Mouse (Mus musculus) spleen, adult 12 weeks (tissue): ENCODE measurements around the gene Golga4.

Source experiments
- DNase-seq: peaks from one replicate; pipeline ENCODE4 v3.0.0; 2022; ENCODE audit warnings: low spot score

The Golga4 gene

DNA sequence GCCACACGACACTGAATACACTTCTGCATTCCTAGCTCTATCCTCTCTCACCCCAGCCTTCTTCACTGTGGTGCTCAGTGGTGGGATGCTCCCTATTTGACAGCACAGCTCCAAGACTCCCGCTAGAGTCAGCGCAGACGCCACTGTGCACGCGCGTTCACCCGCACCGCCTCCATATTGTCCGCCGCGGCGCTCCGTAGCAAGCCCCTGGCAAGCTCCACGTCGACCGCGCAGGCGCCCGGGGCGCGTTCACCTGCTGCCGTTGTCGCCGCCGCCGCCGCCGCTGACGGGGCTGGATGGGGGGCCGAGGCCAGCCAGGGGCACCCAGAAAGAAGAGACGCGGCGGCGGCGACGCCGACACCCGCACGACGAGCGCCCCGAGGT is at the start of gene Golga4:
Gene Golga4, plus strand, starts transcription at position 248 of the 384 bp plus-strand sequence.
- DNase-seq: peak; percentile 68

DNA sequence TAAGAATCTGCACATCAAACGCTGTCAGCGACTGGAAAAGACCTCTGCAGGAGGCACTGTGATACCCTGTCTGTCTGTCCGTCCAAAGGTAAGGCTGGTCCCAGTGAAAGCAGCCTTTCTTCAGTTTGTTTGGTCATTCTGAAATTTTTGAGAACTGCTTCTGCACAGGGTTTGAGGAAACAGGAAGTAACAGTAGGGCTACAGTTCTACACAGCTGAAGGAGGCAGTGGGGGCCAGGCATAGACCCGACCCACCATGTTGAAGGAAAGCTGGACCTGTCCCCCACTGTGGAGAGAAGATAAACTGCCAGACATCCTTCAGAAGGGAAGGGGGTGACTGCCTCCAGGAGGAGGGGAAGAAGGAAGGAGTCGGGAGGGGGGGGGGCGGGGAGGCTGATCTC is 49.7 kb upstream of the Golga4 start:
- DNase-seq: no peak

DNA sequence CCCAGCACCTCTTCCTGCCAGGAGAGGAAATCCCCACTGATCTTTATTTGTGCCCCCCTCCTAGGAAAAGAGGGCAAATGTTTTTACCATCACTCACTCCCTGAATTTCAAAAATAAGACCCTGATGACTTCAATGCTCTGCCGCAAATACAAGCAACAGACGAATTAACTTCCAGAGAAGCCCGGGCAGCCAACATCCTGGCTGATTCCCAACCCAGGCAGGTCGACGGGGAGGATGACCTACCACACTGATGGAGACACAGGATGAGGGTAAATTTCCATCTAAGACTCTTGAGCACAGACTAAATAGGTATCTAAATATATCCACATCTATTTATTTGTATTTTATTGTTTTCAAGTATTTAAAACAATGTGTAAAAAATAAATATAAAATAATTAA is 48.0 kb upstream of the Golga4 start:
- DNase-seq: no peak

DNA sequence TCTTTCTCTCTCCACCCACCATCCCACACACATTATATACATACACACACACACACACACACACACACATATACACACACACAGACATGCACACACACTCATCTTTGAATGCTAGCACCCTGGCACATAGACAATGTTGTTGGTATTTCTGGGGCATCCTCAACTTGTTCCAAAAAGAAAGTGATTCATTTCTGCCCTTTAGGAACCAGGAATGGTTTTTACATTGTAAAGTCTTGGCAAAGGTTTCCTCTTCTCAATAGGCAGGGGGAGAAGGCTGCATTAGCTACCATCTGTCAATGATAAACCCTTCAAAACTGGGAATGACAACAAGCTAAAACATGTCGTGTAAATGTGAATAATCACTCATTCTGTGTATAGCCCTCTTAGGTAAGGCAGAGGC is 42.0 kb upstream of the Golga4 start:
- no peak for DNase-seq

DNA sequence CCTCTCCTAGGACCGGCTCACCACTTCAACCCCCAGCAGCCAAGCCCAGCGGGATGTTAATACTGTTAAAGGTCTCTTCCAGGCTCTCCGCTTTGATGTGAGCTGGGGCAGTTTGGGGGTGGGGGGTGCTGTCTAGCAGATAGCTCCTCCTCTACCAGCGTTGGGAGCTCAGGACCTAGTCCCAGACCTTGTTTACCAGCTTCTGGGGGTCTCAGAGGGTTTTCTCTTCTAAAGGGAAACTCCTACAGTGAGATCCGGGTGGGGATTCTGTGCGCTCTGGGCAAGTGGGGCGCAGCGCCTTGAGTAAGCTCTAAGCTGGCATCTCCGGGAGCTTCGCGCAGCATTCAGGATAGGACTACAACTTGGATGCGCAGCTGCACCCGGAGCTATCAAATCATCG is 37.8 kb upstream of the Golga4 start:
- DNase-seq: no peak

DNA sequence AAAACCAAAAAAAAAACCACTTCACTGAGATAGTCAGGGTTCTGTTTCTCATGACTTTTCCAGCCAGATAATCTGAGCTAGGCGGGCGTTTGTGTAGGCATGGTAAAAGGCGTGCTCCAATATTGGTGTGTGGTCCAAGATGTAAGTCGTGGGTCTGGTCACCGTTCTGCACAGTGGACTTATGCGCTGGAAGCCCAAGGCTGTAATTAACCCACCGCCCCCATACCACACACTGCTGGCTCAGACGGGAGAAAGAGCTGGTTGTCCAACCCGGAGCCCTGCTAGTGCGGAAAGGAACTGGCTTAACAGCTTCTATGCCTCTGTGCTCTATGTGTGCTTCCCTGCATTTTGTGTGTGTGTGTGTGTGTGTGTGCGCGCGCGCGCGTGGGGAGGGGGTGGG is 36.8 kb upstream of the Golga4 start:
- DNase-seq: no peak

DNA sequence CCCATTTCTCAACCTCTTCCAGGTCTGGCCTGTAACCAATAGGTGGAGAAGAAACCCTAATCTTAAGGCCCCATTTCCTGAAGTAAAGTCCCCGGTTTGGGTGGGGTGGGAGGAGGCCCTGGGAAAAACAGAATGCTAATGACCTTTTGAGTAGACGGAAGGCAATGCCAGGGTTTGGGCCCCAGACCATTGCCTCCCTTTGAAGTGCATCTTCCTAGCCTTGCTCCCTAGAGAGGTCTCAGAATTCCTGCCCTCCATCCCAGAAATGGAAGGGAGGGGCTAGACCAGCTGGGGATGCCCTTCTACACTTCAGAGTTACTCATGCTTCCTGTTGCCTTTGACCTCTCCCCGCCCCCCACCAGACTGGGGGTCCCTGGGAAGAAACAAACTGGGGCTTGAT is 34.8 kb upstream of the Golga4 start:
- no peak for DNase-seq

DNA sequence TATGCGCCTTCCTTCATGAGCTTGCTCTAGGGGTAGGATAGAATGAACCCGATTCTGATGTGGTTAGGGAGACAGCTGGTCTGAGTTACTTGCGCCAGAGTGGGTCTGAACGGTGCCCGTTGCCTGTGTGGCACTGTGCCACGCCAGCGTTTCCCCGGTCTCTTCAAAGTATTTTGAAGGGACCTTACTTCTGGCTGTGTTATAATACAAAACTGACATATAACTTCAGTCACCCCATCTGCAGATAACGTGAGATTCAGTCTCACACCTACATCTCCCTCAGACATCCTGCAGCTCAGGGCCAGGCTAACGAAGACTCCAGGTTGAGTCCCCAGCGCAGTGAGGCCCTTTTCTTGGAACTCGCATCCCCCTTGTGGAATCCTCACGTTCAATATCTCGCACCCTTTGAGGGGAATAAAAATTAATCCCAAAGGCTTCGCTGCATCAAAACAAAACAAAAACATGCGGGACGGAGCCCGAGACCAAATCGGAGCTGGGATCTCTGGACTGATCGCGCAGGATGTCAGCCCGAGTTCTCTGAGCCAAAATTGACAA is 29.8 kb upstream of the Golga4 start:
- no peak for DNase-seq

DNA sequence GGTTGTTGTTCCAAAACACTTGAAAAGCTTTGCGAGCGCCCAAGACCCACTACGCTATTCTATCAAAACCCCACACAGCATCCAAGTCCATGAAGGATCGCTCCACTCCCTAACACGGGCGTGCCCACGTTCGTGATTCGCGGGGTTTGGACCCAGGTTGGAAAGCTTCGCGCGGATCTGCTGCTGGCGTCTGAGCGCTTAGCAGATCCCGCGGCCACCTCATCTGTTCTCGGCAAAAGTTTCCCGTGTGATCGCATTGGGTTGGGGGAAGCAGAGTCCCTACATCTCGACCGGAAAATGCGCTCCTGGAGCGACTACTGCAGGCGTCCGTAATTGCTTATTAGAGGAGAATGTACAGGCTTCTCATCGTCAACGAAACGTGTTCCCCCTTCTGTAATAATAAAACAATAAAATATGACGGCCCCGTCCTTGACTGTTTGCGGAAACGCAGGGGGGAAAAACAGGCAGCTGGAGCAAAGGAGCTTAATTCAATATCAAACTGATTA is 29.2 kb upstream of the Golga4 start:
- DNase-seq: no peak

DNA sequence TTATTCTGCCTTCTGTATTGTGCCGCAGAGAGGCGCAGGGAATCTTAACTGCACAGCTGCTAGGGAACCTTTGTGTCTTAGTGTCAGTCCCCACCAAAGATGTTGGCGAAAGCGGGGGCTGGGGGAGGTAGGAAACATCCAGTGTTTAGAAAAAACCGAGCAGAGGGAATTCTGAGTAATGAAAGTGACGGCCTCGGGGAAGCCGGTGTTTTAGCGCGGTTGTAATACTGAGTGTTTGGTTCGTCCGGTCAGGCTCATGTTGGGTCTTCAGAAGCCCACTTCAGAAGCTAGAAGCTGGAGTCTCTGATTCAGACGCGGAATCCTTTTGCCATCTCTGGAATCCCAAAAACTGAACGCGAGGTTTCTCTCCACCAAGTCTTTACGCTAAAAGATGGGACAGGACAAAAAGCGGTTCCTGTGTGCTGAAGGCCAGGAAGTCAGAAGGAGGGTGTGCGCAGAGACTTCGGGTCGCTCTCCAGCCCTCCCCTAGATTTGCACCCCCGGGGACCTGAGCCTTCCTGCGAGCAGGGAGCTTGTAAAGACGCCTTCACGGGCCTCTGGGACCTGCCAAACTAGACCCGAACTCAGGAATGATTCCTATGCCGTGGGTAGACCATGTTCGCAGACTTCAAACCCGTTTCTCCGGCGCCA is 28.7 kb upstream of the Golga4 start:
- no peak for DNase-seq

DNA sequence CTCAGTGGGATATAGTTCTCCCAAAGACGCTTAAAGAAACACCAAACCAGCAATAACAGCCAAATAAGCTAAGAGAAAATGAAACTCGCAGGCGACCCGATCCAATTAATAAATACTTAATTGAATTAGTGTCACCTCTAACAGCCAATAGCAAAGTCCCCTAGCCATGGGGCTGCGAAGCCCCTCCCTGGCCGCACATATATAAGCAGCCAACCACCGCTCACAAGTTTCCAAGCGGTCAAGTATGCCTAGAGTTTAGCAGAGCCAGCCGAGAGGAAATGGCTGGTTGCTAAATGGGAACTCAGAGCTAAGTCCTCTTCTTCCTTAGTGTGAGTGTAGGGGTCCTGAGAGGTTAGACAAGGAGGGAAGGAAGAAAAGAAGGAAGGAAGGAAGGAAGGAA is 28.1 kb upstream of the Golga4 start, which contains the start of gene Eomes:
Gene Eomes, plus strand, starts transcription at position 252 of the 400 bp plus-strand sequence.
- DNase-seq: no peak

DNA sequence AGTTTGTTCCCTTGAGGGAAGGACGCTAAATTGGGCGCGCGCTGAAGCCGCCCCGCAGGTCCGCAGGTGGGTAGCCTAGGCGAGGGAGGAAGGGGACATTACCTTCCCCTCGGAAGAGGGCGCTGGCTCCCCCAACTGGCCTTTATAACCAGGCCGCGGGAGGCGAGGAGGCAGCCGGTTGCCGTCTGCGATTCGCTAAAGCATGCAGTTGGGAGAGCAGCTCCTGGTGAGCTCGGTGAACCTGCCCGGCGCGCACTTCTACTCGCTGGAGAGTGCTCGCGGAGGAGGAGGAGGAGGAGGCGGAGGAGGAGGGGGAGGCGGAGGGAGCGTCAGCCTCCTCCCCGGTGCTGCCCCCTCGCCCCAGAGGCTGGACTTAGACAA is 27.6 kb upstream of the Golga4 start:
- DNase-seq: no peak

DNA sequence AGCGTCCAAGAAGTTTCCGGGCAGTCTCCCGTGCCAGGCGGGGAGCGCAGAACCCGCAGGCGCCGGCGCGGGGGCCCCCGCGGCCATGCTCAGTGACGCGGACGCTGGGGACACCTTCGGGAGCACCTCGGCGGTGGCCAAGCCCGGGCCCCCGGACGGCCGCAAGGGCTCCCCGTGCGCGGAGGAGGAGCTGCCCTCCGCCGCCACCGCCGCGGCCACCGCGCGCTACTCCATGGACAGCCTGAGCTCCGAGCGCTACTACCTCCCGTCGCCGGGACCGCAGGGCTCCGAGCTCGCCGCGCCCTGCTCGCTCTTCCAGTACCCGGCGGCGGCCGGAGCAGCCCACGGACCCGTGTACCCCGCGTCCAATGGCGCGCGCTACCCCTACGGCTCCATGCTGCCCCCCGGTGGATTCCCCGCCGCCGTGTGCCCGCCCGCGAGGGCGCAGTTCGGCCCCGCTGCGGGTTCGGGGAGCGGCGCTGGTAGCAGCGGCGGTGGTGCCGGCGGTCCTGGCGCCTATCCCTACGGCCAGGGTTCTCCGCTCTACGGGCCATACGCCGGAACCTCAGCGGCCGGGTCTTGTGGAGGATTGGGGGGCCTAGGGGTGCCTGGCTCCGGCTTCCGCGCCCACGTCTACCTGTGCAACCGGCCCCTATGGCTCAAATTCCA is 27.1 kb upstream of the Golga4 start:
- DNase-seq: no peak

DNA sequence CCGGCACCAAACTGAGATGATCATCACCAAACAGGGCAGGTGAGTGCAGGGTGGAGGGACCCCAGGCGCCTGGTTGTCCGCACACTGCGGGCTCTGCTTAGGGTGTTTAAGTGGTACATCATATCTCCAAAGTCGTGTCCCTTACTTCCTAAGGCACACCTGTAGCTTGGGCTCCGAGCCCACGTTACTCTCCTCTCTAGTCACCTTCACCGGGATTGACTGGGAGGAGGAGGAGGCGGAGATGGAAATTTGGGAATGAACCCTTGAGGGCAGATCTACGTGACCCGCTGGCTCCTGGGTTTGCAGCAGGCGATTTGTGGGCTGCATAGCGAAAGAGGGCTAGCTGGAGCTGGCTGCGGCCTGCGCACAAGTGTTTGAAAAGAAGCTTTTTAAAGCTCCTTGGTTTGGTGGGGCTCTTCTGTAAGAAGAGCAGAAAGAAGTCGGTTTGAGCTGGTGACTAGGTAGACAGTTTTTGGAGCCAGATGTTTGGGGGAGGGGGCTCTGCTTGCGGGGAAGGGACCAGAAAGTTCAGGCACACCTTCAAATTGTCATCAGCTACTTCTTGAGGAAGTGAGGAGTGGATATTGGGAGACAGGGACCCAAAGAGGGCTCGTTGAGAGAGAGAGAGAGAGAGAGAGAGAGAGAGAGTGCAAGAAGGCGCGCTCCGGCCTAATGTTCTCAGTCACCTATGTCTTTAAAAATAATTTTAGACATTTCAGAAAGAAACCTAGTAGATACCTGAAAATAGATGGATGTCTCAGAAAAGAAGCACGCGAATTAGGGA is 26.4 kb upstream of the Golga4 start:
- no peak for DNase-seq

DNA sequence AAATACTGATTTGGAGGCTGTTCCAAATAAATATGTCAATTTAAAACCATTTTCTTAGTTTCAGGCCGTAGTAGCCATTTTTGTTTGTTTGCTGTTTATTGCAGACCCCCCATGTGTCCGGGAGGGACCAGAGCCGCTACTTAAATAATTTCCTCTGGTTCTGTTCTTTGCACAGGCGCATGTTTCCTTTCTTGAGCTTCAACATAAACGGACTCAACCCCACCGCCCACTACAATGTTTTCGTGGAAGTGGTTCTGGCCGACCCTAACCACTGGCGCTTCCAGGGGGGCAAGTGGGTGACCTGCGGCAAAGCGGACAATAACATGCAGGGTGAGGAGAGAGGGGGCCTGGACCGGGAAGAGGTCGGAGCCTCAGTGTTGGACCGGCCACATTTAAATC is 25.8 kb upstream of the Golga4 start:
- DNase-seq: no peak

DNA sequence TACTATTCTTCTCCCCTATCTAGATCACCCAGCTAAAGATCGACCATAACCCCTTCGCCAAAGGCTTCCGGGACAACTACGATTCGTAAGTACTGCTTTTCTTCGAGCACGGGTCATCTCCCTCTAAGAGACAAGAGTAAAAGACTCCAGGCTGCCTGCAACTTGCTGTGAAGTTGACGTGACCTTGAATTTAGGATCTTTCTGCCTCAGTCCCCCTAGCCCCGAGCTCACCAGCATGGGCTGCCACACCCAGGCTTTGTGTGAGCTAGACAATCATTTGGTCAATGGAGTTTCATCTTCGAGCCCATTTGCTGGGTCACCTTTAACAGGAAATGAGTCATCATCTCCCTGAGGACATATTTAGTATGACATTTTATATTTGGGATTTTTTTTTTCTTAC is 23.9 kb upstream of the Golga4 start:
- no peak for DNase-seq

DNA sequence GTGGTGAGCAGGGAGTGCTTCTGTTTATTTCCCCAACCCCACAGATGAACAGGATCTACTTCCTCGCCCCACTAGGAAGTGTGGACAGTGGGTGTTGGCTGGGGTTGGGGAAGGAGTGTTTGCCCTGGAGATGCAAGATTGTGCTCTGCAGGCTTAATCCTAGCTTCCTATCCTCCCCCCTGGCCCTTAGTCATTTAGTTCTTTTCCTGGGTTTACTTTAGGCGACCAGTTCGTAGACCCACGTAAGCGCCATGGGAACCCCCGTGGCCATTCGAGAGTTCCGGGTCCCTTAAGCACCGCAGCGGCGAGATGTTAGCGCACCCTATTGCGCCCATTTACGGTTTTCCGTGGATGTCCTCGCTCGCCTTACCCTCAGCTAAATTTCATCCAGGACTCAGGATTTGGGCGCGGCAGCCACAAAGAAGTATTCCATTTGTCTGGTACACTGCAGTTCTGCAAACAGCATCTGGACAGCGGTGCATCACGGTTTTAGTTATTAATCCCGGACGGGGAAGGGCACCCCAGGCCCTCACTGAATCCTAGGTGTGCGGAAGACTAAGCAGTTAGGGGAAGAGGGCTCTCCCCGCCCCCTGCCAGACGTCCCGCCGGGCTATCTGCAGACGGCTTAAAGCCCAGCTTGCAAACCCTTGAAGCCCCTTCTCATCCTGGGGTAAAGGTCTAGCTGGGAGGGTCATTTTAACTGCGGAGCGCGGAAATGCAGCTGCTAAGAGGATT is 19.5 kb upstream of the Golga4 start:
- no peak for DNase-seq

DNA sequence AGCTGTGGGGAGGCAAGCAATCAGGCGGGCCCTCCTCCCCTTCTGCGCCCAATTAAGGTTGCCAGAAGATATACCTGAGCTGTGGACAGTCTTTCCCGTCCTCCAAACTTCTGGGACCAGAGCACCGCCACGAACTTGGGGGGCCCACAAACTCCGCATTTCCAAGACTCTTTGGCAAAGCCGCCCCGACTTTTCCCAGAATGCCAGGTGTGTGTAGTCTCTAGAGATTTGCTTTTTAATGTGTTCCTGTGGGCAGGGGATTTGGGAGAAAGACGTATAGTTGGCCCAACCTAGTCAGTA is 19.0 kb upstream of the Golga4 start:
- DNase-seq: no peak

DNA sequence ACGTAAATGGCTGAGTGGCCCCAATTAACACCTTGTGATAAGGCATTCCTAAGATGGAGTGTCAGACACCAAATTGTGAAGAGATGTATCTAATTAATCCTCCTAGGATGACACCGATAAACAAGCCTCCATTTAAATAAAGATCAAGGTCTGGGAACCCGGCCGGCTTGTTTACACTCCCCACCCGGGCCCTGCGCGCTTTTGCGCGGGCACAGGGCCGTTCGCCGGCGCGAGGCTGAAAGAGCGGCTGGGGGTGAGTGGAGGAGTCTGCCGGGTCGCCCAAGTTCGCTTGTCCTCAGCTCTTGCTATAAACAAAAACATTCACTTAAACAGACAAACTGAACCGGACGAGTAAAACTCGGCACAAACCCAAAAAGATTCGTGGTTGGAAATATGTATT is 18.4 kb upstream of the Golga4 start:
- DNase-seq: no peak

DNA sequence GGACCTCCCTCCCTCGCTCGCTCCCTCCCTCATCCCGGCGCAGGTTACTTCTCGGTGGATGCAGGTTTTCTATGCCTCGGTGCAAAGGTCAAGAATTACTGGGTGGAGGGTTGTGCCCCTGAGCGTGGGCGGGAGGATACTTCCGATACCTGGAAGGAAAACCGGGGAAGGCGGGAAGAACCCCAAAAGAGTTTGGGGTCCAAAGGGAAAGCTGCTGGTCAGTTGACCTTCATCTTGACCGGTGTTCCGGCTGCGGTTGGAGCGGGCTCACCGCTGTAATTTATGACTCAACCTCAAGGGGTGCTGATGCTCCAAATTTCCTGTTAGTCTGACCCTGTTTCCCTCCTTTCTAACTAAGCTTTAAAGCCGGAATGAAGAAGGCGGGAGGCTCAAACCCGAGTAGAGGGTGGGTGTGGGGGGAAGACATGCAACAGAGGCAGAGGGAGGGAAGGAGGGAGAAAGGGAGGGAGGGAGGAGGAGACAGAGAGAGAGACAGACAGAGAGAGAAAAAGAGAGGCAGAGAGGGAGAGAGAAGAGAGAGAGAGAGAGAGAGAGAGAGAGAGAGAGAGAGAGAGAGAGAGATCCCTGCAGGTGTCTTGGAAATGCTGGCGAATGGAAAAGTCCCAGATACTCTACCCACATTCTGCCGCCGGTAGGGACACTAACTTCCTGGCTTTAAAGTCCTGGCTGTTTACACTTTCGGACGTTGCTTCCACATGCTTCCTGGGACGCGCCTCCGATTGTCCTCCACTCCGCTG is 17.8 kb upstream of the Golga4 start:
- DNase-seq: no peak

DNA sequence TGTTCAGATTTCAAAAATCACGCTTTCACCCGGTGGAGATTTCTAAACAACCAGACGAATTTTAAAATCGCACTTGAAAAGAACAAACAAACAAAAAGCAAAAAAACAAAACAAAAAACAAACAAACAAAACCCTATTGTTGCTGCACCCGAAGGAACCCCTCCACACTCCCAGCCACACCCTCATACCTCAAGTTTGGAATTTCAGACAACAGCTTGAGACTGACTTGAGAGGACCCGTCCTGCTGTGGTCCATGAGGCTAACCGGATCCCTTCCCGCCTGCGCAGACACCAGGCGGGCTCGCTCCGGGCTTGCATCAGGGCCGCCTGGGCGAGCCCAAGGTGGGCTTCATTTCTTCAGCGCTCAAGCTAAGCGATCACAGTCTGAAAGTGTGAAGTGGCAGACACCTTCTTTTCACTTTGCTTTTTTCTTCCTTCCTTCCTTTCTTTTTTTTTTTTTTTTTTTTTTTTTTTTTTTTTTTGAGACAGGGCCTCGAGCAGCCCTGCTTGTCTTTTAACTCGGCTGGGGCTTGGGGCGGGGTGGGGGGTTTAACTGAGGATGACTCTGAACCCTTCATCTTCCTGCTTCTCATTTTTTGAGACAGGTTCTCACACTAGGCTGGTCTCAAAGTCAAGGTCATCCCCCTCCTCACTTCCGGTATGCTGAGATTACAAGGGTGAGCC is 17.0 kb upstream of the Golga4 start:
- DNase-seq: no peak
